Mouse (Mus musculus): ENCODE measurements around the gene Idi2.
"Not testable (repeated sequence)": the region's sequence is repeated elsewhere in the genome, so short reads cannot be mapped to it uniquely, and the experiment has no call there.

The Idi2 gene

DNA sequence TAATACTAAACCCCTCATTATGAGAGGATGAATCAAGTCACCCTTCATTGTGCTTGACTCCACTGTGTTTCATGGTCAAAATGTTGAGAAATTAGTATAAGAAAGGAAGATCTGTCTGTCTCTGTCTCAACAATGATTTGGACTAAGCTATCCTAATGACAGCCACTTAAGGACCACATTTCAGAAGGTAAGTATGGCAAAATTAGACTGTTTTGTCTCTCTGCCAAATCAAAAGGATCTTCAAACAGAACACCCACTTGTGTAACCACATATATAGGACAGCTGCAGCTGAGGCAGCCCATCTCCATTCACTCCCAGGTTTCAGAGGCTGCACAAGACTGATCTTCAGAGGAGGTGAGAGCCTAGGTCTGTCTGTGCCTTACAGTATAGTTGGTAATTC is at the start of gene Idi2:
Gene Idi2 (plus strand): TSS at position 301 of the 400 bp plus-strand sequence.
- in situ Hi-C loops (cut with MboI, MseI) = not testable (repeated sequence)

DNA sequence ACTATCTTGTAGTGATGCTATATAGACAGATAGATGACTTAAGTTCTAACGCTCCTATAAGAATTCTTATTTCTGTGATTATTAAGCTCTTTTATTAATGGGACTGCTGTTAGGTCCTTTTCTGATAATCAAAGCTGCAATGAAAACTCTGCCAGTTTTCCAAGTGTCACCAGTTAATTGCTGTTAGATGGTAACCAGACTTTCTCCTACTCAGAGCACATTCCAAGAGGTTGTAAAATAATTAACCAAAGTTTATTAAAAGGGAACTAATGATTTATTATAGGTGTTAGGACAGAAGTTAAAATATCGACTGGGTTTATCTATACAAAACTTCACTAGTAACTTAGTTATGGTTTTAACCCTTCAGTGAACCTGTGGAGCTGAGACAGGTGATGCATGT is 46.7 kb upstream of the Idi2 start:
- in situ Hi-C loops (cut with MboI, MseI) = not testable (repeated sequence)

DNA sequence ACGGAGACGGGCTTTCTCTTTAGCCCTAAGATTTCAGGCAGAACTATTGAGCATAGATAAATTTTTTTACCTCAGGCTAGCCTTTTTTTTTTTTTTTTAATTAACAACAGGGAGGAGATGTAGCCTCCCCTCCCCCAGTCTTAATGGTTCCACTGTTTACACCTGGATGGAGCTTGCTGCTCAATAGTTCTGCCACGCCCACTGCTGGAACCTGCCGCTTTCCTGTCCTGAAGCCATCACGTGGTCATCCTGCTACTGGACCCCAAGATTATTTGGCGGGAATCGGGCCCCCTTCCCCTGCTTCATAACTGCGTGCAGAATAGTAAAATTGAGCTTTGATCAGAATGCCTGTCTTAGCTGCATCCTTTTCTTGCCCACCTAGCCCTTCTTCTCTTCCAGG is 38.8 kb upstream of the Idi2 start:
- in situ Hi-C loops (cut with MboI, MseI) = not testable (repeated sequence)

DNA sequence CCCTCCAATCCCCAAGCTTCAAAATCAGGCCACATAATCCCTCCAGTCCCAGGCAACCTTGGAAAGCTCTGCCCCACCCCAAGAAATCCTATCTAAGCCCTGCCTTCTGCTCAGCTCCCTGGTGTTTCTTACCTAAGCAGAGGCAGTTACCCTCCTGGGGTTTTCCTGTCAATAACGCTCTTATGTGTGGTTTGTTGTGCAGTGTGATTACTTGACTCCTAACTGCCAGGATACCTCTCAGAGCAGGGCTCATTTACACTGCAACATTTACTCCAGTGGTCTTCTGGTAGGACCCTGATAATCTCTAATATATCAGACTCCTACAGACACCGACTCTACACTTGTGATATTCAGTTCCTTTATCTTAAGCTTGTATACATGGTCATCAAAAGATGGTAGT is 19.2 kb upstream of the Idi2 start:
- in situ Hi-C loops (cut with MboI, MseI) = no loop called here

DNA sequence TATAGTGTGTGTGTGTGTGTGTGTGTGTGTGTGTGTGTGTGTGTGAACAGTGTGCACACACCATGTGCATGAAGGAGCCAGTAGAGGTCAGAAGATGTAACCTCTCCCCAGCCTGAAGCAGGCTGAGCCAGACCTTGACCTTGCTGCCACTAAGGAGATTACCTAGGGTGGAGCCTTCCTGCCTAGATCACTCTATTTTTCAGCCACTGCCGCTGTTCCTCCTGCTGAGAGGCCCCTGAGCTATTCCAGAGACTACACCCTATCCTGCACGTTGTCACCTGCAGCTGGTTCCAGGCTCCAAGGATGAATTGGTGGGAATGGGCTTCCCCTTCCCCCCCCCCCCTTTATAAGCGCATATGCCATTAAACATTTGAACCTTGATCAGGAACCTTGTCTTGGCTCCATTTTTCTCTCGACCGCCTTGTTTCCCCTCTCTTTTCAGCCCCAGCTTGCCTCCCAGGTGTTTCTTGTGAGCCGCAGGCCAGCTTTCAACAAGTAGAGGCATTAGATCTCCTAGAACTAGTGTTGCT is 15.0 kb upstream of the Idi2 start:
- in situ Hi-C loops (cut with MboI, MseI) = not testable (repeated sequence)

DNA sequence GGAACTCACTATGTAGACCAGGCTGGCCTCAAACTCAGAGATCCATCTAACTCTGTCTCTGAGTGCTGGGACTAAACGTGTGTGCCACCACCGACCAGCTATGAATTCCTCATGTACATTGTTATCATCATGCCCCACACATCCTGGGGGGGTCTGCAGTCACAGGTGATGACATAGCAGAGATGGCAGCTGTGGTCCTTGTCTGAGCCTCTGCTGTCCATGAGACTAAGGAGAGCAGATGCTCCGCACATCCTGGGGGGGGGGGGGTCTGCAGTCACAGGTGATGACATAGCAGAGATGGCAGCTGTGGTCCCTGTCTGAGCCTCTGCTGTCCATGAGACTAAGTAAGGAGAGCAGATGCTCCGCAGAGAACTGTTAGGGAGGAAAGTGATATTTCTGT is 11.6 kb upstream of the Idi2 start:
- in situ Hi-C loops (cut with MboI, MseI) = not testable (repeated sequence)

DNA sequence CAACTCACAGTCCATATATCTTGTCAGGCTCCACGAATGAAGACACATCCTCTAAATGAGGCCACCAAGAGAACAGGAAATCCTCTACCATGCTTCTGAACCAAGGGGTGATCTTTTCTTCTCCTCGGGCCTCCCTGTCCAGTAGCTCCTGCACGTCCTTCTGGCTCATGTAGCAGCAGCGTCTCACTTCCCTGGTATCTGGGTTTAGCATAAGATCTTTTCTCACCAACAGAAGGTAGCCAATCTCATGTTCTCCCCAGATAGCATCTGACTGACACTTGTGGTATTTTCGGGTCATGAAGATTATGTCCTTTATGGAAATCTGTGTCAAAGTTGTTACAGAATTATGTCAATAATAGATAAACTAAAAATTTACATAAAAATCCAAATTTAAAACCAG is 11.0 kb upstream of the Idi2 start:
- in situ Hi-C loops (cut with MboI, MseI) = not testable (repeated sequence)

DNA sequence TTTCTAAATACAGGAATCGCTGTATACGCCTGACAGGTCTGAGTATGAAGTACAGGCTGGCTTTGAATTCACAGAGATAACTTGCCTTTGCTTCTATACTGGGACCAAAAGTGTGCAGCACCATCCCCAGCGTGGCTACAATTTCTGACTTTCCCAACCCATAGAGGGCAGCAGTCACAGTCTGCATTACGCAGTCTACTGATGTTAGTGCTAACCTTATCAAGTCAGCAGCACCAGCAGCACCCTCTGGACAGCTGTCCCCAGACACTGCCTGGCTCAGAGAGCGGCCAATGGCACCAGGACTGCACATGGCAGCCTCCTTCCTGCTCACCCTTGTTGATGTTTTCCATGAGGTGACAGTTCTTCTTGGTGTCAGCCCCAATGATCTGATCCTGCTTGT is 8.8 kb upstream of the Idi2 start:
- in situ Hi-C loops (cut with MboI, MseI) = not testable (repeated sequence)

DNA sequence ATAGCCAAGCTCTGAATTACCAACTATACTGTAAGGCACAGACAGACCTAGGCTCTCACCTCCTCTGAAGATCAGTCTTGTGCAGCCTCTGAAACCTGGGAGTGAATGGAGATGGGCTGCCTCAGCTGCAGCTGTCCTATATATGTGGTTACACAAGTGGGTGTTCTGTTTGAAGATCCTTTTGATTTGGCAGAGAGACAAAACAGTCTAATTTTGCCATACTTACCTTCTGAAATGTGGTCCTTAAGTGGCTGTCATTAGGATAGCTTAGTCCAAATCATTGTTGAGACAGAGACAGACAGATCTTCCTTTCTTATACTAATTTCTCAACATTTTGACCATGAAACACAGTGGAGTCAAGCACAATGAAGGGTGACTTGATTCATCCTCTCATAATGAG is 4.5 kb upstream of the Idi2 start, which contains the start of gene Gm9745:
Gene Gm9745 (minus strand): TSS at position 101 of the 400 bp plus-strand sequence.
- in situ Hi-C loops (cut with MboI, MseI) = not testable (repeated sequence)

DNA sequence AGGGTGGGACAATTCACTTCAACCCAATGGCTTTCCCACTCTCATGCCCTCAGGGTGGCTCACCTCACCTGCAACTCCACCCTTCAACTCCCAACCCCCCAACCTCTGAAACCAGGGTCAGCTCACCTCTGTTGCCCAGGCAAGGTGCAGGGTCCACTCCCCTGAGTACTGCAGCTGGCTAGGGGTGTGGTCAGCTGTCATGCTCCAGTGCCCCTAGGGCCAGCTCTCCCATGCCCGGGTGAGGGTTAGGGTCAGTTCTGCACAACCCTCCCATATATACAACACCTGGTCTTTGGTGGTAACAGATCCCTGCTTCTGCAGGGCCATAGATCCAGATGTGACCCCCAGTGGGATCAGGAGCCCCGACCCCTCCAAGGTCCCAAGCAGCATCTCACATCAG is 2.5 kb downstream of the Idi2 start:
- in situ Hi-C loops (cut with MboI, MseI) = not testable (repeated sequence)

DNA sequence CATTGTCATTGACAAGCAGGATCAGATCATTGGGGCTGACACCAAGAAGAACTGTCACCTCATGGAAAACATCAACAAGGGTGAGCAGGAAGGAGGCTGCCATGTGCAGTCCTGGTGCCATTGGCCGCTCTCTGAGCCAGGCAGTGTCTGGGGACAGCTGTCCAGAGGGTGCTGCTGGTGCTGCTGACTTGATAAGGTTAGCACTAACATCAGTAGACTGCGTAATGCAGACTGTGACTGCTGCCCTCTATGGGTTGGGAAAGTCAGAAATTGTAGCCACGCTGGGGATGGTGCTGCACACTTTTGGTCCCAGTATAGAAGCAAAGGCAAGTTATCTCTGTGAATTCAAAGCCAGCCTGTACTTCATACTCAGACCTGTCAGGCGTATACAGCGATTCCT is 4.2 kb downstream of the Idi2 start:
- in situ Hi-C loops (cut with MboI, MseI) = not testable (repeated sequence)

DNA sequence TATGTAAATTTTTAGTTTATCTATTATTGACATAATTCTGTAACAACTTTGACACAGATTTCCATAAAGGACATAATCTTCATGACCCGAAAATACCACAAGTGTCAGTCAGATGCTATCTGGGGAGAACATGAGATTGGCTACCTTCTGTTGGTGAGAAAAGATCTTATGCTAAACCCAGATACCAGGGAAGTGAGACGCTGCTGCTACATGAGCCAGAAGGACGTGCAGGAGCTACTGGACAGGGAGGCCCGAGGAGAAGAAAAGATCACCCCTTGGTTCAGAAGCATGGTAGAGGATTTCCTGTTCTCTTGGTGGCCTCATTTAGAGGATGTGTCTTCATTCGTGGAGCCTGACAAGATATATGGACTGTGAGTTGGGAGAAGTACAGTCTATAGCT is 6.4 kb downstream of the Idi2 start:
- in situ Hi-C loops (cut with MboI, MseI) = not testable (repeated sequence)

DNA sequence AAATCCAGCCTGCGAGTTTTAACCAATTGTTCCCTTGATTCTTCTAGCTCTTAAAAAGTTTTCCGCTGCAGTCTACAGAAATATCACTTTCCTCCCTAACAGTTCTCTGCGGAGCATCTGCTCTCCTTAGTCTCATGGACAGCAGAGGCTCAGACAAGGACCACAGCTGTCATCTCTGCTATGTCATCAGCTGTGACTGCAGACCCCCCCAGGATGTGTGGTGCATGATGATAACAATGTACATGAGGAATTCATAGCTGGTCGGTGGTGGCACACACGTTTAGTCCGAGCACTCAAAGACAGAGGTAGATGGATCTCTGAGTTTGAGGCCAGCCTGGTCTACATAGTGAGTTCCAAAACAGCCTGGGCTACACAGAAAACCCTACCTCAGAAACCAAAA is 6.9 kb downstream of the Idi2 start:
- in situ Hi-C loops (cut with MboI, MseI) = not testable (repeated sequence)

DNA sequence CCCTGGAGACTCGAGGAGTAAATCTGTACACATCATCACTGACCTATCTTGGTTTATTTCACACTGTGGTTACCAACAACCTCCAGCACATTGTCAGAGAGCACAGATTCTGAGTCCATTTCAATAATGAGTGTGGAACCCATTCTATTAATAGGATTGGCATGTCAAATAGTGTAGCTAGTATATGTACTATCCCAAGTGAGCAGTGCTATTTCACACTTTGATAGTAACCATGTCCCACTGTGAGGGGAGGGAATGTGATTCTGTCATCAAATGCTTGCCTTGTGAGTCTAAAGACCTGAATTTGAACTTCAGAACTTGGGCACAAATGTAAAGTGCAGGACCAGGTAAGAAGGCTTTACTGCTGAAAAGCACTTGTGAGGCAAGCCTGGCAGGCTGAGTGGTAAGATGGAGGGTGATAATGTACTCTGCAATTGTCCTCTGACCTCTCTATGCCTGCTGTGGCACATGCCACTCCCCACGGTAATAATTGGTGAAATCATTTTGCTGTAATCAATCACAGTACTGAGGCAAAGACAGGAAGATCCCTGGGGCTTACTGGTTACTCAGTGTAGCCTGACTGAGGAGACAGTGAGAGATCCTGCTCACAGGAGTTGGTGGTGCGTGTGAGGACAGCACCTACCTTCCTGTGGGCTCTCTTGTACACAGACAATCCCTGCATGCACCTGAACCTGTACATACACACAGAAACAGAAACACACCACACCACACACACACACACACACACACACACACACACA is 8.6 kb downstream of the Idi2 start:
- in situ Hi-C loops (cut with MboI, MseI) = not testable (repeated sequence)

DNA sequence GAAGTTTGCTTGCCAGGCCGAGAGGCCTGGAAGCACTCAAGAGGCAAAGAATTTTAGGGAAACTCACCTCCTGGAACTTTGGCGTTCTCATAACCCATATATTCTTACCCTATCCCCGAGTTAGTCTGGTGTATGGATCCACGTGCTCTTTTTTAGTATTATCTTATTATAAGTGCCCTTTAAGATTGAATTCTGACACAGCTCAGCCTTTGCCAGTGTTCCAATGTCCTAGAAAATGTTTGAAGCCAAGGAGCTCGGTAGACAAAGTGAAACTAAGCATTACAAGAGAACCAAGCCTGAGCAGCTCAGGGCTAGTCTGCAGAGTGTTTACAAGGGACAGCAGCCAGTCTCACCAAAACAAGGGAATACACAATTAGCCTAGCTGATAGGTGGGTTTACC is 9.6 kb downstream of the Idi2 start:
- in situ Hi-C loops (cut with MboI, MseI) = not testable (repeated sequence)

DNA sequence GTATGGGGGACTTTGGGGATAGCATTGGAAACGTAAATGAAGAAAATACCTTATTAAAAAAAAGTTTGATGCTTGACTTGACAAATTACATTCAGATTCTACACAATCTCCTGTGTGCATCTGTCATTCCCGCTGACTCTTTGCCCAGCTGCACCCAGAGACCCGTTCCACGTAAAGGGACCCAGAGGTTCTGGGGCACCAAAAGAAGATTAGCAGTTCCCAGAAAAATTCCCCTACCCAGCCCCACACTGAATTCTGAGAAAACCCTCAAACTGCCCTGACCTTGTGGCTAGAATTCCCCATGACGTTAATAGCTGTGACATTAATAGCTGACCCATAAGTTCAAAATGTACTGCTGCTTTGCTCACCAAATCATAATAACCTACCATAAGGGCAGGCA is 12.6 kb downstream of the Idi2 start:
- in situ Hi-C loops (cut with MboI, MseI) = no loop called here

DNA sequence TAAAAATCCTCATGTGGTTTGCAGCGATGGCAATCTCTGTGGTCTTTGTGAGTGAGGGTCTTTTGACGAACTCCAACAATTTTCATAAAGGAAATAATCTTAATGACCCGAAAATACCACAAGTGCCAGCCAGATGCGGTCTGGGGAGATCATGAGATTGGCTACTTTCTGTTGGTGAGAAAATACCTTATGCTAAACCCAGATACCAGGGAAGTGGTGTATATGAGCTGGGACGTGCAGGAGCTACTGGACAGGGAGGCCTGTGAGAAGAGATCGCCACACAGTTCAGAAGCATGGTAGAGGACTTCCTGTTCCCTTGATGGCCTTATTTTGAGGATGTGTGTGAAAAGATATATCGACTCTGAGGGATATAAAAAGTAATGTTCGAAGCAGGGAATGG is 15.1 kb downstream of the Idi2 start:
- in situ Hi-C loops (cut with MboI, MseI) = no loop called here

DNA sequence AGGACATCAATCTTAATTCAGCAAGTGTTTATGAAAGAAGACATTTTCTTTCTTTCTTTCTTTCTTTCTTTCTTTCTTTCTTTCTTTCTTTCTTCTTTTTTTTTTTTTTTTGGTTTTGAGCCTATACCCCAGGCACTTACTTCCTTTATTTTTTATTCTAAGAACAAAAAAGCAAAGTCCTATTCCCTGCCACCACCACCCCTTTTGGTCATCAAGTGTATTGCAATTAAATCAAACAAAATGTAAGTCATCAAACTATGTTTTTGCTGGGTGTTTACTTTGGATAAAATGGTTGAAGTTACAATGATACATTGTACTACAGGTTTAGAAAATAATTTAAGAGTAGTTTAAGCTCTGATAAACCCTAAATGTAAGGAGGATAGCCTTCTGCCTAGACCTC is 19.7 kb downstream of the Idi2 start:
- in situ Hi-C loops (cut with MboI, MseI) = no loop called here

DNA sequence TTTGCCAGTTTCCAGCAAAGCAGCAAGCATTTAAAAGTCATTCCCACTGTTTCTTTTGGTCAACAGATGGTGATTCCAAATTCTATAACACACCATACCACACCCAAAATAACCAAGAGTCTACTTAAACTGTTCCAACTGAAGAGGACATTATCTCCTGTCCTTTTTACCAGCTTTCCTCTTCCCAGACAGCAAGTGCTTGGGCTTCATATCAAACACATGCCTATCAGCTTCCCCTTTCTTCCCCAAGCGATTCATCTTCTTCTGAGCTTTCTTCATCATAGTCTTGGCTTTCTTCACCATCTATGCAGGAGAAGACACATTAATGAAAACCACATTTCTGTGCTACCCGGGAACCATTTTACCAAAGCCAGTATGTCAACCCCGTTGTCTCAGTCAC is 20.3 kb downstream of the Idi2 start:
- in situ Hi-C loops (cut with MboI, MseI) = no loop called here

DNA sequence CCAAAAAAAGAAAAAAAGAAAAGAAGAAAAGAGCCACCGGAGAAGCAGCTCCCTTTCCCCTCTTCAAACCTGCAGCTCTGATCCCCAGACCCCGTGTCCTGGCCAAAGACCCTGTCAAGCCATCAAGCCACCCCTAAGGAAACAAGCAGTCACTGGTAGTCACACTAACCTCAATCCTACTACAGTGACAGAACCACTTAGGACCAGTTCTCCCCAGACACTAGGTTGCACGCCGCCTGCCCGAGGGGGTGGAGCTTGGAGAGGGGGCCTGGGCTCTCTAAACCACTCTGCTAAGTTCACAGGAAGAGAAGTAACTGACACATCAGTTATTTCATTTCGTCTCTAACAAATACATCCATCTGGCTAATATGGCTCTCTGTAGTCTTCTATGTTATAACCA is 39.6 kb downstream of the Idi2 start:
- in situ Hi-C loops (cut with MboI, MseI) = no loop called here

DNA sequence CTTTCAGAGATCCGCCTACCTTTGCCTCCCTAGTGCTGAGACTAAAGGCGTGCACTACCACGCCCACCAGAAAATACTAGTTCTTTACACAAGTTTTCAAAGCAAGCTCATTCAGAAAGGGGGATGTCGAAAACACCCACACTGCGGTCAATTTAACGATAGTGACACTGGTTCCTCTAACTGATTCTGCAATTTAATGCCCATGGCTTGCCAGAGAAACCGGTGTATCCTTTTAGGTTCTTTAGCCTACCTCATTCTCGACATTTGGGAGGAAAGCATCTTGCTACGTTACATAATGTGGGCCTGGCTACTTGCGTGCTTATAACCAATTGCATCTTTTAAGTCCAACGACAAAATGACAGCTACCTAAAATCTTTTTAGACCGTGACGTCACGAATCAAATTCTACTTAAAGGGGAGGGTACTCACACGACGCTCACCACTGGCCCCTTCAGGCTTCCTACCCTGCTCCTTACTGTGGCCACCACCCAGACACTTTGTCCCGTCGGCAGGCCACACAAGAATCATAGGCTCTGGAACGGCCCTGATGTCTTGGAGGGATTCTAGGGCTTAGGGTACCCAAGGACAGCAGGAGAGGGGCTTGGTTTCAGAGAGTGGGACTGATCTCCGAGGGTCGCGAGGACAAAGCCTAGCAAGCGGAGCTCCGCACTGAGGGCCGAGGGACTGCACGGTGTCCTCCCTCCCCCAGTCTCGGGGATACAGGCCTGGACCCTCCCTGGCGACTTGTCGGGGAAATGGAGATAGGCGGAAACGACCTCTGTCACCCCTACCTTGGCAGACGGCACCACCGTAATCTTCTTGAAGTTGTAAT is 42.7 kb downstream of the Idi2 start:
- in situ Hi-C loops (cut with MboI, MseI) = loop anchor here in 1 of 2 experiments (5.0 kb wide), 2 partner anchors 97 to 123 kb away; partner anchors contain the start of genes Larp4b and Wdr37

DNA sequence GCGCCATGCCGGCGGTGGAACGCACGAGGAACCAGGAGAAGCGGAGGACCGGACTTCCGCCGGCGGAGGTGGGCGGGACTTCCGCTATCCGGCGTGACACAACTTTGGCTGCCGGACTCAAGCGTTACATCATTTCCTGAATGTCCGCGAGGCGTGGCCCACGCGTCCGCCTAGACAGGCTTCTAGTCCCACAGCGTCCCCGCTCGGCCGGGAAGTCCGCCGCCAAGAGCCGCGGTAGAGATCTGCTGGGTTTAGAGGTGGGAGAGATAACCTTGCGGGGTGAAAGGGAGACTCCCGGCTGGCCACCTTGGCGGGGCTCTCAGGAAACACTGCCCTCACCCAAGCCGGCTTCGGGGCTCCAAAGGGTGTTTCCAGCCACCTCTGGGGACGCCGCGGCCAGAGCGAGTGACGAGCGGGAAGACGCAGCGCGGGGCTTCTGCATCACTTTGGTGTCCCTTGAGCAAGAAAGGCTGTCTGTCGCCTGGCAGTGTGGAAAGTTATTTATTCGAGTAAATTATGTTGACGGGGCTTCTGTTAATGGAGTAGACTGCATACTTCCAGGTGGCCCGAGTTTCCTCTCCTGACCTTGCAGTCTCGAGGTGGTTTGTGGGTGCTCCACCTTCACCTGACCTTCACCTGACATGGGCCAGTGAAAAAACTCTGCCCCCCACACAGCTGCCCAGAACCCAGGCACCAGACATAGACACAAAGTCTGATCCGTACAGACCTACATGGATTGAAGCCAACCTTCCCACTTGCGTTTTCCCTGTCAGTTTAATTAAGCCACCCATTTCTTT is 43.5 kb downstream of the Idi2 start, which contains the start of gene Gtpbp4:
Gene Gtpbp4 (minus strand): TSS at position 94 of the 797 bp plus-strand sequence.
- in situ Hi-C loops (cut with MboI, MseI) = loop anchor here in 1 of 2 experiments (5.0 kb wide), 2 partner anchors 96 to 124 kb away; partner anchors contain the start of genes Larp4b and Wdr37

All from T-helper 17 cell (primary cell).